Mouse (Mus musculus) left cerebral cortex, postnatal 14 days (tissue): ENCODE measurements around the gene Aldh6a1. TPM values are rescaled to one million over a fixed set of nuclear protein-coding genes. Genes with fewer than 3 reads are reported as not detected.

Experiments used
- DNase-seq, 2 experiments: peaks; one replicate each; pipeline ENCODE4 v3.0.0; 2021 to 2022; ENCODE audit warnings: low spot score in 2 of 2, mixed read lengths in 1 of 2
- intact Hi-C: fragments of 180-260 bp; cut with DNase I; formaldehyde crosslinking; loops from one replicate; pipeline ENCODE4 v1.15.1; 2025
- total RNA-seq, 2 experiments: library from RNA; stranded (reverse); gene quantifications; 2 replicates each; pipeline ENCODE4 v1.2.3; 2021

The Aldh6a1 gene
- total RNA-seq, 2 experiments from 2014 or later = 35.3 to 39.5 TPM

GRCm38 (mm10) chr12:84388097-84388496 is 62.7 kb downstream of the Aldh6a1 start:
- DNase-seq = no peak
- intact Hi-C loops = no loop called here

DNA sequence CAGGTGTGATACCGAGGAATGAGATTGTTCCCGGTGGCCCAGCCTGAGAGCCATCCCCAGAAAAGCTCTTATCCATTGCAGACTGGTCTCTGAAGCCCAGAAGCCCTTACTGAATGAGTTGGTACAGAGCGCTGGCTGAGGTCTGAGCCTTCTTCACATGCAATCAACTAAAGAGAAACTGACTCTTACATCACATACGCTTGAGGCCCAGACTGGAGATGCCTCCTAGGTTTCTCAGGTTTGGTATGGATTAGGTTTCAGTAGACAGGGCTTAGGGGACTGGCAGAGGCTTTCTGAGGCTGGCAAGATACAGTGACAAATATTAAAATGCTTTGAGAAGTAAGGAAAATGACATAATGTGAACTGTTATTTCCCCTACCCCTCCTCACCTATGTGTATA is 65.4 kb downstream of the Aldh6a1 start:
- intact Hi-C loops = no loop called here

GRCm38 (mm10) chr12:84384644-84385081 is 66.1 kb downstream of the Aldh6a1 start:
- intact Hi-C loops = no loop called here
- DNase-seq = peak in 1 of 2 experiments; percentile 45

More for the DNA sequence above, 65.4 kb downstream of the Aldh6a1 start:
- DNase-seq = no peak

DNA sequence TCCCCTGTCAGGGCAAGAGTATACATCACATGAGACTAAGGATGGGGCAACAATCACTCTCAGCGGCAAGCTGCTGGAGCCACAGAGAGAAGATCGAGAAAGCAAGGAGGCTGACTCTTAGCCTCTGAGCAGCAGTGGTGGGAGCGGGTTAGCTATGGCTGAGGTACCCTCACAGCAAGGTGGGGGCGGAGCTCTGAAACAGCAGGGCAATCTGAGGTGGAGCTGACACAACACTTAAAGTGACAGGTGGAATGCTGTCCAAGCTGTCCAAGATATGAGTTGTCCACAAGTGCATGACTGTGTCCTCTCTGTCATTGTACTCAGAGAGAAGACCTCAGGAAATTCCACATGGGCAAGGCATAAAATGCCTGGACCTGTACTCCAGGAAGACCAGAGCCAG is 68.4 kb downstream of the Aldh6a1 start:
- no peak for DNase-seq
- intact Hi-C loops = no loop called here

Other genes with a start within 250 kb of the Aldh6a1 start
- gene Elmsan1, start 232.1 kb downstream of the Aldh6a1 start, total RNA-seq = 10 to 100 TPM; 12.6 to 18.6 TPM
- gene Ptgr2, start 165.8 kb downstream of the Aldh6a1 start, total RNA-seq = 10 to 100 TPM; 32.3 to 35.2 TPM
- gene Zfp410, start 134.2 kb downstream of the Aldh6a1 start, total RNA-seq = 10 to 100 TPM; 35.4 to 35.8 TPM
- gene Coq6, start 89.3 kb downstream of the Aldh6a1 start, total RNA-seq = 10 to 100 TPM; 22.7 to 23.8 TPM
- gene Fam161b, start 89.2 kb downstream of the Aldh6a1 start, total RNA-seq = 10 to 100 TPM; 11.8 to 12.4 TPM
- gene Entpd5, start 42.0 kb downstream of the Aldh6a1 start, total RNA-seq = 10 to 100 TPM; 21.6 to 23.6 TPM
- gene Bbof1, start 41.9 kb downstream of the Aldh6a1 start, total RNA-seq = 1 to 10 TPM; 6.8 to 8.3 TPM
- 10 to 100 TPM; 10.8 to 13.7 TPM for gene Rnf113a2, start 33.8 kb downstream of the Aldh6a1 start, total RNA-seq
- gene Lin52, start 418 bp upstream of the Aldh6a1 start, total RNA-seq = 10 to 100 TPM; 18.9 to 20.3 TPM
- under 1 TPM; 0.17 to 0.24 TPM for gene Vsx2, start 118.8 kb upstream of the Aldh6a1 start, total RNA-seq
- gene Abcd4, start 166.4 kb upstream of the Aldh6a1 start, total RNA-seq = 10 to 100 TPM; 10.4 to 11.9 TPM
- gene Vrtn, start 190.0 kb upstream of the Aldh6a1 start, total RNA-seq = not detected
- gene Syndig1l, start 247.8 kb upstream of the Aldh6a1 start, total RNA-seq = 10 to 100 TPM; 12.4 to 17.5 TPM